Comparison of ENCODE assay signal across 9 mouse cellular contexts in the genomic region with DNA sequence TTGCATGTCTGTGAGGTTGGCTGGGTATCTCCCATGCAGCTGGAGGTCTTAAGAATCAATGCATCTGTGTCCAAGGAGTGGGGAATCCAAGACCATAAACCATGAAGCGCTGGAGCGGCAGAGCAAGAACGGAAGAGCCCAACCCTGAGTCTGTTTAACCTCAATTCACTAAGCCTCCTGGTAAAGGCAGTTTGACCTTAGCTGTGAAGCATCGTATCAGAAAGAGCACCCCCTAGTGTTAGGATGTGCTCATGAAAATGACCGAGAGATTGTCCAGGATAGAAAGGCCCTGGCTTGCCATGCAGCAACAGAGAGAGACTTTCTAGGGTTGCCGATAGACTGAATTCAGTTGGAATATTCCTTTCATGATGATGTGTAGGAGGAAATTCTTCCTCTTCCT.
DNase-seq lines count a peak whose midpoint lies in the region; ATAC-seq and TF ChIP-seq lines count a peak whose summit lies in the region.
"Had no signal": no experiment of that assay in that cellular context is flagged by ENCODE, and none has a peak within 500 bp of the region (broad histone marks: within the 10 kb centered on the region; RNA-seq: fewer than 3 reads in every experiment).

No protein-coding gene starts in this region.

- H3K9me3 ChIP-seq in kidney, embryonic 15.5 days (replicated peaks), result no peaks in the 10 kb centered on the region
- H3K9me3 ChIP-seq in CH12.LX (replicated peaks; ENCODE audit: low read length), result peaks cover 6% of the 10 kb centered on the region
- H3K9me3 ChIP-seq in liver, embryonic 13.5 days (replicated peaks), result no peaks in the 10 kb centered on the region

- H3K4me3 ChIP-seq in kidney, embryonic 15.5 days (replicated peaks), result no peak overlapping the region
- no peak overlapping the region for H3K4me3 ChIP-seq in CH12.LX (replicated peaks in 1 of 3; ENCODE audit: low read depth in 2 of 3, low read length in 2 of 3, poor library complexity in 1 of 3)
- no peak overlapping the region for H3K4me3 ChIP-seq in liver, embryonic 13.5 days (replicated peaks)
- H3K4me3 ChIP-seq: megakaryocyte, embryonic 14.5 days had no signal

- in situ Hi-C loops in CH12.LX (cut with MboI; ENCODE audit: low pct_ligation_motif_present, low pct_unique_long_range_greater_than_20kb, low sequenced_read_pairs), result loop anchor here (5.0 to 25.0 kb wide), 3 partner anchors 41 to 596 kb away; no protein-coding TSS in a partner anchor

- ATAC-seq in kidney, embryonic 15.5 days (replicated peaks; ENCODE audit: low FRiP score), result no peak
- peak; percentile 77 for ATAC-seq in liver, embryonic 13.5 days (ENCODE audit: low read depth)

- intact Hi-C loops in heart, postnatal 10 days (cut with DNase I), result loop anchor here (2.0 to 5.0 kb wide), 2 partner anchors 101 to 118 kb away; no protein-coding TSS in a partner anchor

- peaks cover 3% of the 10 kb centered on the region; the same call in 1 of the 2 replicates for H3K79me2 ChIP-seq in CH12.LX (replicated peaks; ENCODE audit: control insufficient read depth, extremely low read depth, insufficient read depth, poor library complexity, severe bottlenecking)

- no peak overlapping the region for H3K4me2 ChIP-seq in kidney, embryonic 15.5 days
- no peak overlapping the region for H3K4me2 ChIP-seq in CH12.LX (ENCODE audit: insufficient read depth, low read depth, poor library complexity, severe bottlenecking)
- no peak overlapping the region for H3K4me2 ChIP-seq in liver, embryonic 13.5 days

- 27% methylated on average over 6 of the region's 6 CpGs for WGBS in kidney, embryonic 15.5 days
- 8% methylated on average over 6 of the region's 6 CpGs for WGBS in liver, embryonic 13.5 days (ENCODE audit: insufficient replicate concordance)

- peak; percentile 45 for DNase-seq in kidney, adult 18-20 months
- peak; percentile 90 for DNase-seq in CH12.LX (ENCODE audit: extremely low read depth)
- peak; percentile 41 to 57 for DNase-seq in adrenal gland, postnatal 36 days
- peak; percentile 51 to 72 for DNase-seq in heart, postnatal 10 days
- peak; percentile 28 for DNase-seq in liver, embryonic 13.5 days
- DNase-seq in skeletal muscle tissue, adult 2 months (ENCODE audit: low read depth, low spot score), result peak; percentile 44
- no peak for DNase-seq in frontal cortex, postnatal 10 days (ENCODE audit: low spot score in 2 of 2)

- peak; percentile 87 to 96 for TF ChIP-seq CTCF in CH12.LX (conservative IDR thresholded peaks at IDR 0.05 in 1 of 2, IDR thresholded peaks at IDR 0.05 in 1 of 2; ENCODE audit: low read depth in 2 of 2, low read length in 2 of 2)

- no peak overlapping the region for H3K9ac ChIP-seq in kidney, embryonic 15.5 days
- no peak overlapping the region for H3K9ac ChIP-seq in CH12.LX (ENCODE audit: insufficient read depth, low read depth)
- no peak overlapping the region for H3K9ac ChIP-seq in liver, embryonic 13.5 days

- no peak for TF ChIP-seq POLR2A in CH12.LX (IDR thresholded peaks at IDR 0.05; ENCODE audit: low read depth, low read length)

- peaks cover 7% of the 10 kb centered on the region; the same call in 1 of the 2 replicates for H3K36me3 ChIP-seq in kidney, embryonic 15.5 days
- peaks cover 4 to 46% of the 10 kb centered on the region in 2 experiments for H3K36me3 ChIP-seq in CH12.LX (replicated peaks in 1 of 2; ENCODE audit: control insufficient read depth in 1 of 2, insufficient read depth in 1 of 2, low read length in 1 of 2)
- no peaks in the 10 kb centered on the region for H3K36me3 ChIP-seq in liver, embryonic 13.5 days

- no peak for TF ChIP-seq EP300 in CH12.LX (IDR thresholded peaks at IDR 0.05; ENCODE audit: low read length)

- H3K27me3 ChIP-seq in kidney, embryonic 15.5 days, result no peaks in the 10 kb centered on the region
- H3K27me3 ChIP-seq in CH12.LX (replicated peaks), result no peaks in the 10 kb centered on the region
- no peaks in the 10 kb centered on the region for H3K27me3 ChIP-seq in liver, embryonic 13.5 days
- H3K27me3 ChIP-seq: megakaryocyte, embryonic 14.5 days had no signal

- H3K4me1 ChIP-seq in kidney, embryonic 15.5 days, result peaks cover 23% of the 10 kb centered on the region
- peaks cover 15 to 47% of the 10 kb centered on the region in 2 experiments for H3K4me1 ChIP-seq in CH12.LX (ENCODE audit: control insufficient read depth in 1 of 2, insufficient read depth in 2 of 2)
- H3K4me1 ChIP-seq in liver, embryonic 13.5 days (replicated peaks), result peaks cover 24% of the 10 kb centered on the region

- peak; percentile 86 for TF ChIP-seq RAD21 in CH12.LX (IDR thresholded peaks at IDR 0.05; ENCODE audit: low read depth, low read length)

- dilution Hi-C loops in CH12.LX (cut with MboI; ENCODE audit: extremely low pct_ligation_motif_present, extremely low pct_unique_long_range_greater_than_20kb, low sequenced_read_pairs), result no loop called here

- no peak overlapping the region for H3K27ac ChIP-seq in kidney, embryonic 15.5 days
- H3K27ac ChIP-seq in CH12.LX (ENCODE audit: insufficient read depth, low read depth), result 0 out of 2 replicates have a peak overlapping the region, but pooled peaks have one; percentile 9
- no peak overlapping the region for H3K27ac ChIP-seq in liver, embryonic 13.5 days

TF ChIP-seq in CH12.LX, 34 proteins besides CTCF, POLR2A, EP300 and RAD21:
- peak; percentile 43; the same call in 1 of the 2 replicates for TF ChIP-seq ZNF384 (IDR thresholded peaks at IDR 0.05; ENCODE audit: low read depth, low read length)
- TF ChIP-seq POLR2AphosphoS2 (IDR thresholded peaks at IDR 0.05; ENCODE audit: low read depth, low read length), result no peak
- TF ChIP-seq E2F4 (IDR thresholded peaks at IDR 0.05; ENCODE audit: insufficient replicate concordance, low read depth, low read length), result no peak
- no peak for TF ChIP-seq USF2 (conservative IDR thresholded peaks at IDR 0.05; ENCODE audit: low read depth, low read length)
- TF ChIP-seq SMC3 (IDR thresholded peaks at IDR 0.05; ENCODE audit: low read depth, low read length), result peak; percentile 97
- peak; percentile 30; the same call in 1 of the 2 replicates for TF ChIP-seq MYC (IDR thresholded peaks at IDR 0.05; ENCODE audit: low read depth, low read length)
- TF ChIP-seq MAX (IDR thresholded peaks at IDR 0.05; ENCODE audit: low read length), result 0 out of 2 replicates have a peak, but pooled peaks have one; percentile 39
- TF ChIP-seq IRF4 (IDR thresholded peaks at IDR 0.05; ENCODE audit: low read depth, low read length), result peak; percentile 47
- peak; percentile 60; the same call in 1 of the 2 replicates for TF ChIP-seq ZC3H11A (IDR thresholded peaks at IDR 0.05; ENCODE audit: low read depth, low read length)
- no peak for TF ChIP-seq CHD2 (IDR thresholded peaks at IDR 0.05; ENCODE audit: low read length)

Comparison
In these comparisons a context has a peak if more than half of its experiments do, and no peak if none do; other contexts are left out.
1. DNase-seq: peak in kidney, adult 18-20 months (single experiment), CH12.LX (single experiment), adrenal gland, postnatal 36 days (2 of 2), heart, postnatal 10 days (2 of 2), liver, embryonic 13.5 days (single experiment) and skeletal muscle tissue, adult 2 months (single experiment); none in frontal cortex, postnatal 10 days (0 of 2).